Mouse (Mus musculus) stomach, embryonic 16.5 days (tissue): Measurements from ENCODE around the gene Atp5l. TPM values are rescaled to one million over a fixed set of nuclear protein-coding genes. Genes with fewer than 3 reads are reported as not detected.
"Not testable (repeated sequence)": the region's sequence is repeated elsewhere in the genome, so short reads cannot be mapped to it uniquely, and the experiment has no call there.

Experiments
- ATAC-seq: fragments of 200-750 bp; cut with Nextera tagmentation; 2 replicates; pipeline ENCODE4 v1.8.0; 2017; ENCODE audit warnings: moderate number of reproducible peaks, moderate TSS enrichment; ENCODE audit not compliant: insufficient read depth, low FRiP score
- H3K27ac ChIP-seq: fragments of 300-500 bp; sonication (generic); 2 replicates; pipeline ENCODE4 v1.5.1; 2014; ENCODE audit warnings: low read length
- H3K27me3 ChIP-seq: fragments of 300-500 bp; sonication (generic); 2 replicates; pipeline ENCODE4 v1.6.1; 2014; ENCODE audit warnings: low read length, control low read depth, mixed read lengths; ENCODE audit not compliant: control insufficient read depth, insufficient read depth
- H3K36me3 ChIP-seq: fragments of 300-500 bp; sonication (generic); 2 replicates; pipeline ENCODE4 v1.6.1; 2014; ENCODE audit warnings: low read length; ENCODE audit not compliant: control insufficient read depth, insufficient read depth
- H3K4me1 ChIP-seq: fragments of 300-500 bp; sonication (generic); 2 replicates; pipeline ENCODE4 v1.6.1; 2014; ENCODE audit warnings: low read length, control low read depth, mixed read lengths; ENCODE audit not compliant: control insufficient read depth, insufficient read depth
- H3K4me2 ChIP-seq: fragments of 300-500 bp; sonication (generic); 2 replicates; pipeline ENCODE4 v1.6.1; 2014; ENCODE audit warnings: low read depth, low read length, mixed read lengths
- H3K4me3 ChIP-seq: fragments of 300-500 bp; sonication (generic); replicated peaks from 2 replicates; pipeline ENCODE4 v1.5.1; 2014; ENCODE audit warnings: mild to moderate bottlenecking, low read length
- H3K9ac ChIP-seq: fragments of 300-500 bp; sonication (generic); 2 replicates; pipeline ENCODE4 v1.6.1; 2014; ENCODE audit warnings: low read length
- H3K9me3 ChIP-seq: fragments of 300-500 bp; sonication (generic); replicated peaks from 2 replicates; pipeline ENCODE4 v1.6.1; 2016; ENCODE audit warnings: low read length, control low read depth; ENCODE audit not compliant: control insufficient read depth
- WGBS: fragments of 180-500 bp; shearing (Covaris S2); extraction: QIAGEN DNeasy Blood & Tissue Kit; methylation state at CpG from one replicate; pipeline ENCODE4 v1.1.7; 2014; 5-methylcytosine and 5-hydroxymethylcytosine counted together
- polyA plus RNA-seq: library from polyadenylated mRNA; unstranded; fragments of >200 nt; fragmentation: Nextera tagmentation; extraction: Ambion mirVana; gene quantifications from 2 replicates; pipeline ENCODE4 v1.2.1, GENCODE M21; 2015

The Atp5l gene
- polyA plus RNA-seq: 660 and 783 TPM in 2 replicates

GRCm38 (mm10) chr9:44920374-44921122 lies at the start of gene Atp5l:
Gene Atp5l, minus strand, starts transcription at chr9:44920742.
- ATAC-seq: peak; percentile 89
- 0% methylated on average over 48 of the region's 48 CpGs for WGBS
- peak within 1 kb of the TSS; percentile 97 for H3K27ac ChIP-seq
- H3K4me3 ChIP-seq: peak within 1 kb of the TSS; percentile 99
- peak within 1 kb of the TSS; percentile 96 for H3K9ac ChIP-seq
- no peaks in the 10 kb centered on the region for H3K27me3 ChIP-seq
- H3K4me1 ChIP-seq: peaks cover 10% of the 10 kb centered on the region
- H3K4me2 ChIP-seq: peak within 1 kb of the TSS; percentile 68
- no peaks in the 10 kb centered on the region for H3K36me3 ChIP-seq
- H3K9me3 ChIP-seq: no peaks in the 10 kb centered on the region

GRCm38 (mm10) chr9:44969450-44969849 lies 48.9 kb upstream of the Atp5l start:
- H3K4me2 ChIP-seq: no peak overlapping the region
- H3K4me1 ChIP-seq: peaks cover 5% of the 10 kb centered on the region
- no peaks in the 10 kb centered on the region; the same call in 1 of the 2 replicates for H3K27me3 ChIP-seq
- no peak for ATAC-seq
- no peak overlapping the region for H3K4me3 ChIP-seq
- H3K36me3 ChIP-seq: no peaks in the 10 kb centered on the region
- H3K27ac ChIP-seq: no peak overlapping the region
- H3K9ac ChIP-seq: no peak overlapping the region
- WGBS: 73% methylated on average over 1 of the region's 1 CpGs
- no peaks in the 10 kb centered on the region for H3K9me3 ChIP-seq

GRCm38 (mm10) chr9:44967763-44968162 lies 47.2 kb upstream of the Atp5l start:
- H3K27ac ChIP-seq, H3K4me2 ChIP-seq, H3K9me3 ChIP-seq, H3K4me3 ChIP-seq, H3K4me1 ChIP-seq, H3K36me3 ChIP-seq, H3K9ac ChIP-seq, ATAC-seq, H3K27me3 ChIP-seq: not testable (repeated sequence)
- WGBS: 83% methylated on average over 5 of the region's 5 CpGs

- H3K36me3 ChIP-seq: no peaks in the 10 kb centered on the region
- WGBS: 26% methylated on average over 3 of the region's 3 CpGs
- H3K4me1 ChIP-seq: peaks cover 10% of the 10 kb centered on the region
- H3K9me3 ChIP-seq: no peaks in the 10 kb centered on the region
- no peaks in the 10 kb centered on the region for H3K27me3 ChIP-seq
- no peak overlapping the region for H3K4me2 ChIP-seq
- ATAC-seq: peak; percentile 45
- no peak overlapping the region for H3K9ac ChIP-seq
- no peak overlapping the region for H3K27ac ChIP-seq
- H3K4me3 ChIP-seq: no peak overlapping the region
These were observed 46.3 kb upstream of the Atp5l start for GRCm38 (mm10) chr9:44966815-44967242.

- Histone ChIP-seq H3K4me2 (peak overlapping the region; percentile 87), H3K9ac (peak overlapping the region; percentile 59), H3K27ac (peak overlapping the region; percentile 17; the same call in 1 of the 2 replicates), H3K4me1 (peaks cover 10% of the 10 kb centered on the region), H3K27me3 (no peaks in the 10 kb centered on the region), H3K4me3 (peak overlapping the region; percentile 69), H3K36me3 (no peaks in the 10 kb centered on the region), H3K9me3 (no peaks in the 10 kb centered on the region)
- WGBS: 10% methylated on average over 10 of the region's 10 CpGs
- ATAC-seq: no peak; the same call in 1 of the 2 replicates
These were observed 45.4 kb upstream of the Atp5l start for GRCm38 (mm10) chr9:44965833-44966466.

GRCm38 (mm10) chr9:44965126-44965832 lies 44.7 kb upstream of the Atp5l start, which contains the start of gene Ube4a:
Gene Ube4a, minus strand, starts transcription at chr9:44965600.
- ATAC-seq: peak; percentile 97

GRCm38 (mm10) chr9:44954432-44954831 lies 33.9 kb upstream of the Atp5l start:
- Histone ChIP-seq H3K36me3 (peaks cover 7% of the 10 kb centered on the region; the same call in 1 of the 2 replicates), H3K4me1 (no peaks in the 10 kb centered on the region), H3K9me3 (no peaks in the 10 kb centered on the region), H3K27me3 (no peaks in the 10 kb centered on the region), H3K9ac (no peak overlapping the region), H3K27ac (no peak overlapping the region), H3K4me3 (no peak overlapping the region), H3K4me2 (no peak overlapping the region)
- ATAC-seq: no peak
- 92% methylated on average over 3 of the region's 3 CpGs for WGBS

More at GRCm38 (mm10) chr9:44965126-44965832, 44.7 kb upstream of the Atp5l start, which contains the start of gene Ube4a:
- H3K4me3 ChIP-seq: peak within 1 kb of the TSS; percentile 69
- no peaks in the 10 kb centered on the region for H3K9me3 ChIP-seq
- H3K36me3 ChIP-seq: no peaks in the 10 kb centered on the region
- H3K4me2 ChIP-seq: peak within 1 kb of the TSS; percentile 98
- peaks cover 10% of the 10 kb centered on the region for H3K4me1 ChIP-seq
- peak within 1 kb of the TSS; percentile 17 for H3K27ac ChIP-seq
- under 1% methylated on average over 39 of the region's 39 CpGs for WGBS
- no peaks in the 10 kb centered on the region for H3K27me3 ChIP-seq
- peak within 1 kb of the TSS; percentile 79 for H3K9ac ChIP-seq

- Histone ChIP-seq H3K27me3 (no peaks in the 10 kb centered on the region), H3K36me3 (peaks cover 12% of the 10 kb centered on the region; the same call in 1 of the 2 replicates), H3K27ac (no peak overlapping the region), H3K4me2 (no peak overlapping the region), H3K4me1 (no peaks in the 10 kb centered on the region), H3K9ac (no peak overlapping the region), H3K9me3 (no peaks in the 10 kb centered on the region), H3K4me3 (no peak overlapping the region)
- no peak for ATAC-seq
- 95% methylated on average over 5 of the region's 5 CpGs for WGBS
These were observed 27.3 kb upstream of the Atp5l start for GRCm38 (mm10) chr9:44947836-44948235.
